Mouse (Mus musculus): Measurements from ENCODE around the gene Tubb4b. TPM values are rescaled to one million over a fixed set of nuclear protein-coding genes. Genes with fewer than 3 reads are reported as not detected.

The Tubb4b gene
- total RNA-seq, 2 experiments from 2014 or later, result 415 to 442 TPM

DNA sequence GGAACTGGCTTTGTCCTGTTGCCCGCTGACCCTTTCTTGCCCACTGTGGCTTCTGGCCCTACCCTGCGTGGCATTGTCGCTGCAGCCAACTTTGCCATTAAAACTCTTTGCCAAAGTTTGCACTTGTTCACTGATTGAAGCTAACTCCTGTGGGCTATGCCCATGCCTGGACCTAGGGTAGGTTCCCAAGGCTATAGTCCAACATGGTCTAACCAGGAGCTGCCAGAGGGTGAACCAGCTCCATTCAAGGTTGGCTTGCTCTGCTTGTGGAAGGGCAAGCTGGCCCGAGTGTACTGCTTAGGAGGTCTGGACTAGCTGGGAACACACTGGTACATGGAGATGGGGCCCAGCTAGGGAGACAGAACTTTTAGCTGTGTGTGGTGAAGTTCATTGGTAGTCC lies 19.6 kb upstream of the Tubb4b start:
- no peak for DNase-seq

DNA sequence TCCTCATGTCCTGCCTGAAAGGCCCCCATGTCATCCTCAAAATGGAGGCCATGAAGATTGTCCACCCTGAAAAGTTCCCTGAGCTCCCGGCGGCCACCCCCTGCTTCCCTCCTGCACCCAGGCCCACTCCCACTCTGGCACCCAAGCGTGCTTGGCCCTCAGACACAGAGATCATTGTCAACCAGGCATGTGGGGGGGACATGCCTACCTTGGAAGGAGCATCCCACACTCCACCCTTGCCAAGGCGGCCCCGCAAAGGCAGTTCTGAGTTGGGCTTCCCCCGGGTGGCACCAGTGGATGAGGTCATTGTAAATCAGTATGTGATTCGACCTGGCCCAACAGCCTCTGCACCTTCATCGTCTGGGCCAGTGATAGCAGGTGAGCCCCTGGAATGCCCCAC lies 18.8 kb upstream of the Tubb4b start:
- DNase-seq, result no peak

- DNase-seq, result no peak
Observed at GRCm38 (mm10) chr2:25242101-25242506, 17.6 kb upstream of the Tubb4b start, which contains the start of the genes Rnf208 and Cysrt1. Gene Rnf208 (plus strand): TSS chr2:25242255. Gene Cysrt1 (minus strand): TSS chr2:25242452.

DNA sequence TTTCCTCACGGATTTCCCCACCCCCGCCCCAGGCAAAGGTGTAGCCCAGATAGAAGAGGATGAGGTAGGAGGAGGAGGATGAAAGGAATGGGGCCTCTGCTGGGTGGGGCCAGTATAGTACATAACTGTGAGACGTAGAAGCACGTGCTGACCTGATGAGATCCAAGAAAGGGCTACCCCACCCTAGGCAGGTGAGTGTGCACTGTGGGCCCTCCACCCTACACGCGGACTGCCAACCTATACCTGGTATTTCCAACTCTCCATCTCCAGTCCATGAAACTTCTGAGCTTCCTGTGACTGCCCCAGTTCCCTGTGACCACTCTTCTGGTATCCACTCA lies 16.9 kb upstream of the Tubb4b start:
- no peak for DNase-seq

DNA sequence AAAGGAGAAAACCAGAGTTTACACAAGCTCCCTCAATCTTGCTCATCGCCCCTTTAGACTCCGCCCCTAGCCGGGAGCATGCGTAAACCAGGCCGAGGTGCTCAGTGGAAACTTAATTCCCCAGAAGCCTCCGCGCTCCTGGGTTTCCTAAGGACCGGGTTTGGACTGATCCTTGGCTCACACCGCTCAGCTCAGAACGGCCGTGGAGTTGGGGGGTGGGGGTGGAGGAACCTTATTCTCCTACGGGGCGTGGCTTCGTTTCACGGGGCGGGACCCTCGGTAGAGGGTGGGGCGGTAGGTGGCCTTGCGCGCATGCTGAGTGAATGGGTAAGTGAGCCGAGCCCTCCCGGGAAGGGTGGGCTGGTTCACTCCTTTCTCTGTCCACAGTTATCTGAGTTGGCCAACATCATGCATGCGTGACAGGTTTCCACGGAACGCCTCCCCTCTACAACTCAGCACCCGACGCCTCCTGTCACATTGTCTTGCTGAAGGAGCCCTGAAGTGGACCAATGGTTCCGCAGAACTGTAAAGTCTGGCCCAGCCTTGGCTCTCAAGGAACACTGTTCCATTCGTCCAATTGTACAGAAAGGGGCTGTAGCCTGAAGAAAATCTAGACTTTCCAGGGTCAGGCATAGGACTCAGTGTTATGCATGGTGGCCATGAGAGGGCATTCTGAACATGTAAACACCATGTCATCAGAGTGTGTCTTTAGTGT lies 16.4 kb upstream of the Tubb4b start:
- DNase-seq, result peak; percentile 59

GRCm38 (mm10) chr2:25240310-25240709 lies 15.8 kb upstream of the Tubb4b start:
- DNase-seq, result no peak

DNA sequence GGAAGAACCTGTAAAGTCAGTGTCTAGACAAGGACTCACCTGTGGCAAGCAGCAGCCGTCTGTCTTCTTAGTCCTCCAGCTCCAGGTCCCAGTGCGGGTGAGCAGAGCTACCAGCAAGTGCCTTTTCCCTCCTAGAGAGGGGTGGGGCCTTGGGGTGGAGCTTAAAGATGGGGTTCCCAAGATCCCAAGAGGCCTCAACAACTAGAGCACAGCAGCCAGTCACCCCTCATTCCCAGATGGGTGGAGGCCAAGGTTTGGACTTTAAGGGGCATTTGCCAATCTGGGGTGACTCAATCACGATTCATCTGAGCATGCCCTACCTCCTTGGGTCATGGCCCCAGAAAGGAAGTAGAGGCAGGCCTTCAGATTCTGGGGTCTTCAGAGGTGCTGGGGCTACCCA lies 15.3 kb upstream of the Tubb4b start:
- DNase-seq, result no peak

DNA sequence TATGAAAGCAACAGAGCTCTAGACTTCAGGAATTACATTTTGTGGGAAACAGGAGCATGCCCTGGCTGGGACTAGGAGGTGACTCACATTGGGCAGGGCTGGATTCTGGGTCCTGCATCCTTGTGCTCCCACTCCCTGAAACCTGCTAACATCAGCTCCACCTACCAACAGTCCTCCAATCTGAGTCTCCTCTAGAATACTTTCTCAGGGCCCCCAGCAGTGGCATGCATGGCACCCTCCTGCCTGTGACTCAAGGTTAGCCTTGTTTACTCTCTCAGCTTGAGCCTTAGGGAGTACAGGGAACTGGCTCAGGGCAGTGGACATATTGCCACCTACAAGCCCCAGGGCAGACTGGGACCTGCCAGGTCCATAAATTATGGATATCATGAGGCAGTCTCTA lies 13.6 kb upstream of the Tubb4b start:
- no peak for DNase-seq

DNA sequence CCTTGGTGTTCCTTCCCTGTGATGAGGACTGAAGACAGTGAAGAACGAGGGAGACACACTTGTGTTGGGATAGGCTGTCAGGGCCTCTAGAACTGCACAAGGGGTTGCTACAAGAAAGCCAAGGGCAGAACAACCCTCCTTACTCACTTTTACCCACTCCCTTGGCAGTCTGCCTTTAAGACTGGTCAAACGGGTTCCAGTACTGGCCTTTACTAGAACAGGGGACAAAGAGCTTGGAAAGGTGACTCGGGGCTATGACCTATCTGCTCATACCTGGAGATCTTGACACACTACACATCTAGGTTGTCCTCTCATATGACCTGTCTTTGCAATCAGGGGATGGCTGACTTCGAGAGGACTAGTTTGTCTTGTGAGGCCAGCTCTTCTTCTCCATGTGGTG lies 13.0 kb upstream of the Tubb4b start:
- no peak for DNase-seq

DNA sequence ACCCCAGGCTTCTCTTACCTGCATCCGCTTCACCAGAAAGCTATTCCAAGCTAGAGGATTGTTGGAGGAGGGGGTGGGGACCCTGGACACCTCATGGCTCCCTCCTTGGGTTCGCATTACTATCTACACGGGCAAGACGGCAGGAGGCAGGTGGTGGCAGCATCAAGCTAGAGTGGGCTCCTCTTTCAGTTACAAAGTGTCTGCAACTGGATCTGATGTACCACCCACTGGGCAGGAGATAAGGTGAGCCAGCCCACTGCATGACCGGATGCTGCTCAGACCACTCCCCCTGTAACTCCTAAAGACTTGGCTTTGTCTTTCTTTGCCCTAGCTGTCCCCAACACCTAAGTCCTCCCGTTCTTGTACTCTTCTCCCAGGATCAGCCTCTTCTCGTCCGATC lies 12.1 kb upstream of the Tubb4b start, which contains the start of gene Rnf224:
Rnf224 (minus strand) TSS at position 174 of the 400 bp plus-strand sequence.
- DNase-seq, result no peak

DNA sequence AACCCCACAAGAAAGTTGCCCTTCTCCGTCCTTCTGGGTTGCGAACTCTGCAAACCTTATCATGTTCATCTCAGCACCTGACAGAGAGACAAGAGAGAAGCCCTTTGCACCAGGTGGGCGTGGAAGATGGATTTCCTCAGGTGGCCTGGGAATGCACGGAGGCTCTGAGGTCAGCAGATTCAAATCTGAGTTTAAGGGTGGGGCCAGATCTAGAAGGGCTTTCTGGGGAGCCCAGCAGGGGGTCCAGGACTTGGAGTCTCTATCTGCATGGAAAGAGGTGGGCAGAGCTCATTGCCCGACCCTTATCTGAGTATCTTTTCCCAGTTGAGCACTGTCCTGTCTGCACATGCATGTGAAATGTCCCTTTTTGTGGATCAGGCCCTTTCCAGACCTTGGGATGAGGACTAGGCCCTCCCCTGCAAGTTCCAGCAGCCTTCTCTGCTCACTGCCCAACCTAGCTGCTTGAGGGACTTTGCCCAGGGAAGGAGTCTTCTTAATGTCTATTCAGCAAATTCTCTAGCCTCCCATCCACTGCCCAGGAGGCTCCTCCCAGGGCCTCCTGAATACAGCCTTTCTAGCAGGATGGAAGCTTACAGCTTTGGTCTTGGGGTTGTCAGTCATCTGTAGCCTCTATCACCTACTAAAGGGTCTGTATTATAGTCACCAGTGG lies 10.2 kb upstream of the Tubb4b start:
- DNase-seq, result no peak

DNA sequence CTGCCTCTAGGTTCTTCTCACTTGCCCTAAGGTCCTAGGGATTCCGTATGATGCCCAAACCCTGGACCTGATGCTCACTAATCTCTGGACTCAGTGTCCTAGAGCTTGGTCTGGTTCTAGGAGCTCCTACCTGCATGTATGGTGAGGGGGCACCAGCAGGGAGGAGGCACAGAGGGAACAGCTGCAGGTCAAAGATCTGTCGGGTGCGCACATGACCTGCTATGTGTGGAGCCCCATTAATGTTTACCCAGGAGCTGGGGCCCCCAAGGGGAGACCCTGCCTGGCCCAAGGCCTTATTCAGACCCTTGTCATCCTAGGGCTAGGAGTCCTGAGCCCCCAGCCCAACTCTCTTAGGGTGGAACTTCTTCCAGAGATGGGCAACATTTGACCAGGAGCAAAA lies 9.5 kb upstream of the Tubb4b start, which contains the start of gene Slc34a3:
Slc34a3 (minus strand) TSS at position 315 of the 400 bp plus-strand sequence.
- no peak for DNase-seq

- DNase-seq, result no peak
Observed at GRCm38 (mm10) chr2:25233421-25233820, 8.9 kb upstream of the Tubb4b start.

GRCm38 (mm10) chr2:25231038-25231437 lies 6.5 kb upstream of the Tubb4b start:
- DNase-seq, result no peak

DNA sequence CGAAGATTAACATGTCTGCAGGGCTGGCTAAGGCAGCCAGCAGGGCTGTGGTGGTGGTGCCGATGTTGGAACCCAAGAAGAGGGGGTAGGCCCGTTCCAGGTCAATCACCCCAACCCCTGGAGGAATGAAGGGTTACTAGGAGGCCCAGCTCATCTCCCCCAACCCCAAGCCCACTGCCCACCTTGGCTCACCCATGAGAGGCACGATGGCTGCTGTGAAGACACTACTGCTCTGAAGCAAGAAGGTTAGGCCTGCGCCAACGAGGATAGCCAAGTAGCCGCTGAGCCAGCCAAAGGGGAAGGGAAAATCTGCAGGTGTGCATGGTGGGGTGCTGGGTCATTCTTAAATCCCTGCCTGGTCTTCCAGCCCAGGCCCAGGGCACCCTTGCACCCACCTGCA lies 6.1 kb upstream of the Tubb4b start:
- no peak for DNase-seq

DNA sequence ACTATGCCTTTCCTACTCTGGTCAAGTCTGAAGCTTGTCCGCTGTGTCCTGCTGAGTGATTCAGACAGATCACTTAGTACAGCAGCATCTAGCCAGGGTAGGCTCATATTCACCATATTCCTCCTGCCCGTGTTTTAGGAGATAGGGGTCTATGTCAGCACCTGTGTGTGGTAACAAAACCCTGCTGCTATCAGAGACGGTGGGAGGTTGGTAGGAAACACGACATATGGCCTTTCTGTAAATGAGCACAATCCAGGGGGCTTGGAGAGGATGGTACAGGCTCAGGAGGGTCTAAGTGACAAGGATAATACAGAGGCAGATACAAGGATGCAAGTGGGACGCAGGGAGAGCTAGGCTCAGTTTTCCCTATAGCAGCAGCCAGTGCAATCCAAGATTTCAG lies 5.1 kb upstream of the Tubb4b start:
- no peak for DNase-seq

GRCm38 (mm10) chr2:25228995-25229530 lies 4.6 kb upstream of the Tubb4b start:
- DNase-seq, result no peak

DNA sequence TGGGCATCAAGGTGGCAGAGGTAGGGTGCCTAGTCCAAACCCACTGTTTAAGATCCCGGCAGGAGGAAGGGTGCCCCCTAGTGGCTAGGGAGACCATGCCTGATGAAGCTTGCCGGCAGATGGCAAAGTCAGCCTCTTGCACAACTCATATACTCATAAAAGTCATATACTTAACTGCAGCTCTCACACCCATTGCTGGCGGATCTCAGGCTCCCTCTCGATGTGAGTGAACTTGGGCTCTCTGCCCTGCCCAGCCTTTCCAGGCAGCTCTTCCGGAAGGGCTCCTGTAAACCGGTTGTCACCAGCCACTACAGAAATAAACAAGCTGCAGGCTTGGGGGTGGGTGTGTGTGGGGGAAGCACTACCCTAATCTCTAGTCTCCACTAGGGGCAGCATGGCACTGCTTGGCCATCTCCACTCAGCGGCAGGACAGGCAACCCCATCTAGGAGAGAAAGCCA lies 4.0 kb upstream of the Tubb4b start:
- peak; percentile 89 for DNase-seq

DNA sequence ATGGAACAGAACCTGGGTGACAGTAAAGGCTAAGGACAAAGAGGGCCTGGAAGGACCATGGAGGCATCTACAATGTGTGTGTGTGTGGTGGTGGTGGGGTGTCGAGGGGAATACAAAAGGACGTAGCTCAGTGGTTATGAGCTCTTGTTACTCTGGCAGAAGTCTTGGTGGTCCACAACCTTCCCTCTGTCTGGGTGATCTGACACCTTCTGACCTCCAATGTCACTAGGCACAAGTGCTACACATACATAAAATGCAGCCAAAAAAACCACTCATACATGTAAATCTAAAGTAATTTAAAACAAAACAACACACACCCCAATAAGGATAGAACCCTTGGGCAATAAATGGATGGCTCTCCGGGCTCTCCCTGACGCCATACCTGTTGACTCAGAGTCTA lies 2.9 kb upstream of the Tubb4b start:
- DNase-seq, result no peak

- DNase-seq, result no peak
Observed at GRCm38 (mm10) chr2:25226864-25227263, 2.4 kb upstream of the Tubb4b start.

DNA sequence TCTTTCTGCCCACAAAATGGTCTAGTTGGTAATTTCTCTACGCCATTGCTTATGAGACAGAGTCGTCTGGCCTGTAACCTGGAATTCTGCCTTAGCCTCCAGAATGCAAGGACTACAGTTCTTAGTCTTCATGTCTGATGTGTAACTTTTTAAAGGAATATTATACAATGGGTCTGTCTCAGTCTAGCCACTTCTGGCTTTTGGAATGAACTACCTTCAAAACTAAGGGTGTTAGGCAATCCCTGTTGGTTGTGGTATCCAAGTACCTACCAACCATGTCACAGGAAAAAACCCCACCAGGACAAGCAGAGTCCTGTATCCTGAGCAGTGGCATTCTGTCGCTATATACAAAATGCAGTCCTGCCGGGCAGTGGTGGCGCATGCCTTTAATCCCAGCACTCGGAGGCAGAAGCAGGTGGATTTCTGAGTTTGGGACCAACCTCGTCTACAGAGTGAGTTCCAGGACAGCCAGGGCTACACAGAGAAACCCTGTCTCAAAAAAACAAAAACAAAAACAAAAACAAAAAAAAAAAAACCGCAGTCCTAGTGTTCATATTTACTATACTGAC lies 1.4 kb upstream of the Tubb4b start:
- DNase-seq, result no peak

GRCm38 (mm10) chr2:25224766-25225752 lies 557 bp upstream of the Tubb4b start:
- DNase-seq, result peak; percentile 98
